Mouse (Mus musculus) testis, postnatal 14 days (tissue): ENCODE results near the gene Gm9945.

Experiments
- DNase-seq: peaks from one replicate; pipeline ENCODE4 v3.0.0; 2021; ENCODE audit warnings: low spot score

Gene Gm9945

GRCm38 (mm10) chr11:53461727-53462126, 18.2 kb upstream of the Gm9945 start:
- no peak for DNase-seq

GRCm38 (mm10) chr11:53463551-53464424, 16.2 kb upstream of the Gm9945 start:
- no peak for DNase-seq

- peak; percentile 68 for DNase-seq
Observed at GRCm38 (mm10) chr11:53466231-53466971, 13.6 kb upstream of the Gm9945 start.

- DNase-seq, result no peak
Observed at GRCm38 (mm10) chr11:53469294-53469967, 10.5 kb upstream of the Gm9945 start.

- DNase-seq, result peak; percentile 82
Observed at GRCm38 (mm10) chr11:53469968-53470695, 9.8 kb upstream of the Gm9945 start, which contains the start of gene Gm9837. Gene Gm9837, minus strand, starts transcription at chr11:53470479.

GRCm38 (mm10) chr11:53472709-53473108, 7.3 kb upstream of the Gm9945 start:
- no peak for DNase-seq

- DNase-seq, result no peak
Observed at GRCm38 (mm10) chr11:53475620-53476019, 4.3 kb upstream of the Gm9945 start.

GRCm38 (mm10) chr11:53477833-53478232, 2.1 kb upstream of the Gm9945 start:
- DNase-seq, result no peak

- no peak for DNase-seq
Observed at GRCm38 (mm10) chr11:53478383-53479170, 1.4 kb upstream of the Gm9945 start.

- no peak for DNase-seq
Observed at GRCm38 (mm10) chr11:53479171-53479782, 689 bp upstream of the Gm9945 start.

- no peak for DNase-seq
Observed at GRCm38 (mm10) chr11:53481088-53481730, 1.2 kb downstream of the Gm9945 start.

- no peak for DNase-seq
Observed at GRCm38 (mm10) chr11:53483159-53483891, 3.4 kb downstream of the Gm9945 start.

- no peak for DNase-seq
Observed at GRCm38 (mm10) chr11:53485719-53486118, 5.8 kb downstream of the Gm9945 start.

- no peak for DNase-seq
Observed at GRCm38 (mm10) chr11:53486351-53486750, 6.4 kb downstream of the Gm9945 start.

GRCm38 (mm10) chr11:53486822-53487594, 7.0 kb downstream of the Gm9945 start:
- DNase-seq, result no peak

- DNase-seq, result no peak
Observed at GRCm38 (mm10) chr11:53489007-53489406, 9.0 kb downstream of the Gm9945 start.

GRCm38 (mm10) chr11:53489421-53489820, 9.5 kb downstream of the Gm9945 start:
- no peak for DNase-seq

GRCm38 (mm10) chr11:53491954-53492401, 12.0 kb downstream of the Gm9945 start:
- DNase-seq, result no peak
